Mouse (Mus musculus) adipocyte (in vitro differentiated cells): ENCODE data around the gene Dnah17.

Source experiments
- DNase-seq: peaks from one replicate; pipeline ENCODE4 v3.0.0-alpha.2; 2016; ENCODE audit warnings: low spot score

The Dnah17 gene

DNA sequence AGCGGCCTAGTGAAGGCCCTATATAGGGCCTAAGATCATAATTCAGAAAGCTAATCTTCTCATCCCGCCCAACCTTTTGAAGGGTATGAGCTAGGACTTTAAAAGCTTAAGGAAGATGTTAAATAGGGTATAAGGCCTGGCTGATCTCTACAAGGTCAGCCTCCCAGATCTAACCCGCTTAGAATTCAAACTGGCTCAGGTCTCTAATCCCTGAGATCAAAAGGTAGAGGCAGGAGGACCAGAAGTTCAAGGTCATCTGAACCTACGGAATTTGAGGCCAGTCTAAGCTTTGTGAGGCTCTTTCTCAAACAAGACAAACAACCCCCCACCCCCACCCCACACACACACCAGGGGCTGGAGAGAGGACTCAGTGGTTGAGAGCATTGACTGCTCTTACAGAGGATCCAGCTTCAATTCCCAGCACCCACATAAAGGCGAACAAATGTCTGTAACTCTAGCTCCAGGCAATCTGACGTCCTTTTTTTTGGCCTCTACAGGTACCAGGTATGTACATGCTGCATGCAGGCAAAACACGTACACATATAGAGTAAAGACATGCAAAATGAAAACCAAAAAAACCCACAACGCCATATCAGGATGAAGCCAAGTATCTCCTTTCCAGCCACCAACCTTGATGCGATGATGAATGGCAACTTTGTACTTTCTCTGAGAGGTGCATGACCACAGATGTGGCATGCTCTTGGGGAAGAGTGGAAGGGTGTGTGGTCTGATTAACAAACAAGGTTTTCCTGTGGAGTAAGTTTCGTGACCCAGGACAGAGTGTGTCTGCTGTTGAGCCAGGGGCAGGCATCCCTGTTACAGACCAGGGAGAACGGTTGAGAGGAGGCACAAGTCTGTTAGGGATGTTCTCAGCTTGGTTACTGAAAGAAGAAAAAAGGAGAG is 157.5 kb downstream of the Dnah17 start:
- no peak for DNase-seq
